ENCODE assay signal across 8 mouse cellular contexts in genomic region chr2:165888396-165888795, GRCm38 (mm10). TPM values are rescaled to one million over a fixed set of nuclear protein-coding genes. Genes with fewer than 3 reads are reported as not detected.
DNase-seq lines count a peak whose midpoint lies in the region; ATAC-seq and TF ChIP-seq lines count a peak whose summit lies in the region.

No protein-coding gene starts in this region.

- no peaks in the 10 kb centered on the region for H3K9me3 ChIP-seq in E14TG2a.4 (ENCODE audit: low read length)
- no peaks in the 10 kb centered on the region for H3K9me3 ChIP-seq in heart, embryonic 16.5 days (replicated peaks; ENCODE audit: control insufficient read depth, low read length)
- no peaks in the 10 kb centered on the region for H3K9me3 ChIP-seq in lung, embryonic 16.5 days (ENCODE audit: control insufficient read depth, low read length)

- TF ChIP-seq POLR2A in embryonic fibroblast, embryonic 13.5 days (IDR thresholded peaks at IDR 0.05; ENCODE audit: low read depth, low read length) = peak; percentile 25; the same call in 1 of the 2 replicates

- ATAC-seq in heart, embryonic 16.5 days (replicated peaks; ENCODE audit: extremely low read depth, insufficient read depth, low FRiP score) = peak; percentile 35; the same call in 1 of the 2 replicates
- peak; percentile 53 for ATAC-seq in lung, embryonic 16.5 days (ENCODE audit: low read depth)

- H3K36me3 ChIP-seq in E14TG2a.4 (ENCODE audit: insufficient read depth, low read length) = peaks cover 28% of the 10 kb centered on the region
- no peaks in the 10 kb centered on the region for H3K36me3 ChIP-seq in heart, embryonic 16.5 days (ENCODE audit: control insufficient read depth, insufficient read depth)
- no peaks in the 10 kb centered on the region for H3K36me3 ChIP-seq in lung, embryonic 16.5 days (ENCODE audit: control insufficient read depth, insufficient read depth, low read length)

- peak overlapping the region; percentile 26 for H3K9ac ChIP-seq in heart, embryonic 16.5 days (ENCODE audit: low read length)
- H3K9ac ChIP-seq in lung, embryonic 16.5 days (ENCODE audit: low read length) = peak overlapping the region; percentile 36; the same call in 1 of the 2 replicates

- H3K4me3 ChIP-seq in E14TG2a.4 (replicated peaks; ENCODE audit: low read length) = peak overlapping the region; percentile 43
- H3K4me3 ChIP-seq in embryonic fibroblast, embryonic 13.5 days (ENCODE audit: insufficient read depth, low read length) = no peak overlapping the region
- H3K4me3 ChIP-seq in heart, embryonic 16.5 days (ENCODE audit: low read length) = no peak overlapping the region
- H3K4me3 ChIP-seq in lung, embryonic 16.5 days (ENCODE audit: low read length) = no peak overlapping the region

- DNase-seq in adrenal gland, postnatal 4 days (ENCODE audit: low spot score in 2 of 2) = peak; percentile 54 to 68
- peak; percentile 90 to 93 for DNase-seq in kidney, postnatal 36 days
- peak; percentile 88 for DNase-seq in ovary, postnatal 36 days (ENCODE audit: low spot score)
- peak; percentile 72 to 77 for DNase-seq in urinary bladder, postnatal 4 days (ENCODE audit: low spot score in 2 of 2)

- peak overlapping the region; percentile 38 for H3K4me2 ChIP-seq in heart, embryonic 16.5 days (ENCODE audit: low read depth, low read length)
- H3K4me2 ChIP-seq in lung, embryonic 16.5 days (ENCODE audit: low read depth, low read length) = no peak overlapping the region

- H3K27me3 ChIP-seq in E14TG2a.4 (ENCODE audit: insufficient read depth, low read length) = peaks cover 11% of the 10 kb centered on the region; the same call in 1 of the 2 replicates
- no peaks in the 10 kb centered on the region for H3K27me3 ChIP-seq in heart, embryonic 16.5 days (ENCODE audit: control insufficient read depth, insufficient read depth, low read length)
- no peaks in the 10 kb centered on the region for H3K27me3 ChIP-seq in lung, embryonic 16.5 days (ENCODE audit: control insufficient read depth, insufficient read depth, low read depth, low read length)

- H3K27ac ChIP-seq in embryonic fibroblast, embryonic 13.5 days (ENCODE audit: insufficient read depth, low read length) = peak overlapping the region; percentile 45
- peak overlapping the region; percentile 100 for H3K27ac ChIP-seq in heart, embryonic 16.5 days (ENCODE audit: low read length)
- peak overlapping the region; percentile 100 for H3K27ac ChIP-seq in lung, embryonic 16.5 days (ENCODE audit: low read length)

- no peak for TF ChIP-seq CTCF in E14TG2a.4 (conservative IDR thresholded peaks at IDR 0.05; ENCODE audit: low read length)
- no peak for TF ChIP-seq CTCF in embryonic fibroblast, embryonic 13.5 days (IDR thresholded peaks at IDR 0.05; ENCODE audit: borderline replicate concordance, insufficient read depth, low read length)

- H3K4me1 ChIP-seq in E14TG2a.4 (replicated peaks; ENCODE audit: low read depth, low read length) = peaks cover 88% of the 10 kb centered on the region
- peaks cover 22% of the 10 kb centered on the region for H3K4me1 ChIP-seq in embryonic fibroblast, embryonic 13.5 days (ENCODE audit: control insufficient read depth, insufficient read depth, low read length)
- H3K4me1 ChIP-seq in heart, embryonic 16.5 days (ENCODE audit: control insufficient read depth, insufficient read depth, low read length) = peaks cover 56% of the 10 kb centered on the region
- peaks cover 52% of the 10 kb centered on the region for H3K4me1 ChIP-seq in lung, embryonic 16.5 days (replicated peaks; ENCODE audit: control insufficient read depth, insufficient read depth, low read length)

- WGBS in heart, embryonic 16.5 days = 13% methylated on average over 13 of the region's 13 CpGs
- 10% methylated on average over 13 of the region's 13 CpGs for WGBS in lung, embryonic 16.5 days

RNA-seq across cellular contexts. Expression of gene Zmynd8, which starts 10.4 kb away (rescaled TPM):
- 10 to 100 TPM; 61.4 to 61.9 TPM for total RNA-seq in adrenal gland, postnatal 4 days (2021)
- 65.8 and 66.4 TPM in 2 replicates for polyA plus RNA-seq in embryonic fibroblast, embryonic 13.5 days (2011; ENCODE audit: insufficient read length, low read depth, missing spikeins)
- polyA plus RNA-seq in heart, embryonic 16.5 days (2015; fragmentation: Nextera tagmentation; extraction: Ambion mirVana) = 36.0 and 40.2 TPM in 2 replicates
- polyA plus RNA-seq in lung, embryonic 16.5 days (2015; fragmentation: Nextera tagmentation; extraction: Ambion mirVana) = 40.6 and 48.7 TPM in 2 replicates

Comparison
In these comparisons a context has a peak if more than half of its experiments do, and no peak if none do; other contexts are left out.
1. H3K27ac ChIP-seq: peak in every context shown above with its lines; median percentile 100 in heart, embryonic 16.5 days; 100 in lung, embryonic 16.5 days; 45 in embryonic fibroblast, embryonic 13.5 days.